Mouse (Mus musculus): ENCODE measurements around the gene Cdc42bpg. TPM values are rescaled to one million over a fixed set of nuclear protein-coding genes. Genes with fewer than 3 reads are reported as not detected.
"Not testable (repeated sequence)": the region's sequence is repeated elsewhere in the genome, so short reads cannot be mapped to it uniquely, and the experiment has no call there.

Gene Cdc42bpg
- total RNA-seq, 4 experiments from 2014 or later: 5.4 to 7.4 (median 5.5) TPM

DNA sequence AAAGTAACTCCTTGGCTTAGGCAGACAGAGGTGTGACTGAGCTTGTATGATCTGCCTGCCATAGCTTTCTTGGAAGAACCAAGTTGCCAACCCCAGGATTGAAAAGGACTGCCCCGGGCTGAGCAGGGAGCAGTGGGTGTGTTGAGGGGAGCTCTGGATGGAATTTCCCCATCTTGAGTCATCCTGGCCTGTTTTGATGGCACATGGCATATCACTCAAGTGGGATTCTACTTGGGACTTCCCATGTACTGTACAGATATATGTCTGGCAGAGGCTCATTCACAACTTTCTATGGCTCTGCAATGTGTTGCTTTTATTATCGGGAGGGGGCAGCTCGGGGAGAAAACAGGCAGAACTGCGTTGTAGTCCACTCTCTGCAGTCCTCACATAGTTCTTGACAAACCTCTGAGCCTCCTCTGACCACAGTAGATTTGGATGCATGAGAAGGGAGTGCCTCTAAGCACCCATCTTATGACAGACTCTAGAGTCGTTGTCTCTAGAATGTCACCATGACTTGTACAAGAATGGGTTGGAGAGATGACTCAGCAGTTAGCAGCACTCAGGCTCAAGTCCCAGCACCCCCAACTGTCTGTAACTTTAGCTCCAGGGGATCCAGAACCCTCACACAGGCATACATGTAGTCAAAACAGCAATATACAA, 9.6 kb upstream of the Cdc42bpg start:
- no peak for DNase-seq (ENCODE audit: low spot score in 2 of 2)

DNA sequence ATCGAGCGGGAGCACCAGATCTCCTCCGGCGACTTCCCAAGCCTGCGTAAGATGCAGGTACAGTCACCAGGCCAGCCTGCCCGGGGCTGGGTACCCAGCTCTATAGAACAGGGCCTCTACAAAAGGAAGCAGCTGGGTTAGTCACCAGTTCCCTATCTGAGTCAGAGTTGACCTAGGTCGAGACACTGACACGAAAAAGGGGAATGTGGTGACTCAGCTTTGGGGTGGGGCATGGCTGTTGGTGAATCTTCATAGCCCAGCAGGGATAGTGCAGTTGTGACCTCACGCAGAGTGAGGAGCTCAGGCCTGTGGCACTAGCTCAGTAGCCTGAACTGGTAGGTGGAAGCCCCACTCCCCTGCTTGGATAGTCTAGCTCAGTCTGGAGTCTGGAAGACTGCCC, 8.6 kb upstream of the Cdc42bpg start:
- DNase-seq (ENCODE audit: low spot score in 2 of 2): no peak

DNA sequence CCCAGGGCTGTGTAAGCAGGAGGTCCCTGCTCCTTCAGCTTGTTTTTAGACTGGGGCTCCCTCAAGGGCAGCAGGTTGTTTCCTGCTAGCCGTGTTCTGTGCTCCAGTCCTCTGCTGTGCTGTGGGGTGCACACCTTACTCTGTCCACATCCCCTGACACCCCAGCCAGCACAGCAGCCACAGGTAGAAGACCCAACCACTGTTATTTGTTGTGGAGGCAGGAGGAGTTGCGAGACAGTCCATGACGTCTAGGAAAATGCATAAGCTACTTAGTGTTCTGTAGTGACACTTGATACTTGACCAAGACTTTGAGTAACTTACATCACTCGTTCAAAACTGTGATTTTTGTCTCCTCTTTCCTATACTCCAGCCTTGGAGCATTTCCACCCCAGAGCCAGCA, 7.3 kb upstream of the Cdc42bpg start:
- no peak for DNase-seq (ENCODE audit: low spot score in 2 of 2)

DNA sequence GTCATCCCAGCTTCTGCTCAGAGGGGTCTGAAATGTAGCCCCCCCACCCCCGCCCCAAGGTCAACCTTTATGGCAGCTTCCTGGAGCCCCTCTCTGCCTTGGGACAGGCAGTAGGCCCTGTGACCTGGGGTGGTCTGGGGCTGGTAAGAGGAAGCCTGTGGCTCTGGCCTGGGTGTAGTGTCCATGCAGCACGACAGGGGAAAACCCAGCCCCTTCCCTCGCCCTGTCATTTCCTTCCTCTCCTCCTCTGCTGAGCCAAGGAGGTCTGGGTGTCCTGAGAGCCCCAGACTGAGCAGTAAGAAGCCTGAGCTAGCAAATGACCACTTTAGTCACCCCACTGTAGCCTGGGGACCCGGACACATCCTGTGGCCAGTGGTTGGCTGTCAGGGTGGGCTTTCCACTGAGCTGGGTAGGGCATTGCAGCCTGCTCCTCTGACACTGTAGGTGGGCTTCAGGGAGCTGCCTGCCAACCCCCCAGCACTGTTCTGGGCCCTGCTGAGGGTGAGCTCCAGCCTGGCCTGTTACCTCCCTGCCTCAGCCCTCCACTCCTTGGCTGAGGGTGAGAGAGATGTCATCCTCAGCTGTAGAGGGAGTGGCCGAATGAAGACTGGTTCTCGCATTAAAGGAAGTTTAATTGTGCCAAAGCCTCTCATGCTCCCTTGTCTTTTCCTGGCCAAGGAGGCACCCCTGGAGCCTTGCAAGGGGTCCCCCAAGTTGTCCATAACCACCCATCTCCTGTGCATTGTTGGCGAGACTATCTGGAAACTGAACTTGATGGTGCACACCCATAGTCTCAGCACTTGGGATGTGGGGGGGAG, 6.6 kb upstream of the Cdc42bpg start:
- no peak for DNase-seq (ENCODE audit: low spot score in 2 of 2)

DNA sequence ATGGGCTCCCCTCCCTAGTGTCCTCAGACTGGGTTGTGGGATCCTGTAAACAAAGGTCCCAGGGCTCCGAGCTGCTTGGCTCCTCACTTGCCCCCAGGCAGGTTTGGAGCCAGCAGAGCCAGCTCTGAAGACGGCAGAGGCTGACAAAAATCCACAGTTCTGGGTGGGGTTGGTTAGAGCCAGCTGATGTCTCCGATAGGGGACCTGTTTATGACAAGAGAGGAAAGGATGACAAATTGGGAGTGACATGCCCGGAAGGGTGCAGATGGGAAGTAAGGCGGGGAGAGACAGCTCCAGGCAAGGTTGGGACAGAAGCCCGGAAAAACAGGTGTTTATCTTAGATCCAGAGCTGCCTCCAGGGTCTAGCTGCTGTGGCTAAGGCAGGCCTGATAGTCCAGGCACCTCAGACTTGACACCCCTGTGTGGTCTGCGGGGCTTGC, 5.8 kb upstream of the Cdc42bpg start:
- DNase-seq (ENCODE audit: low spot score in 2 of 2): no peak

DNA sequence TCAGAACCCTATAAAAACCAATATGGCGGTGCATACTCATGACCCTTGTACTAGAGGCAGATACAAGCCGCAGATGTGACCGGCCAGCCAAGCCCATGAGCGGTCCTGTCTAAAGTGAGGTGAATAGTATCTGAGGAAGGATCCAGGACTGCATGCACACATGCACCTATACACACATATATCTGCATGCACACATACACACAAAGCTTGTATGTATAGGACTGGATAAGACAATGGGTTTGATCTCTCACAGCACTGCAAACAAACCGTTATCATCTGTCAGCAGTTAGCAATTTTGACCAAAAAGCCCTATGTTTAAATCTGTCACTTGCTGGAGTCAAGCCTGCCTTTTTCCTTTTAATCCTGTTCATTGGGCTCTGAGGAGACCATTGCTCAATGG, 4.1 kb upstream of the Cdc42bpg start:
- DNase-seq (ENCODE audit: low spot score in 2 of 2): no peak

DNA sequence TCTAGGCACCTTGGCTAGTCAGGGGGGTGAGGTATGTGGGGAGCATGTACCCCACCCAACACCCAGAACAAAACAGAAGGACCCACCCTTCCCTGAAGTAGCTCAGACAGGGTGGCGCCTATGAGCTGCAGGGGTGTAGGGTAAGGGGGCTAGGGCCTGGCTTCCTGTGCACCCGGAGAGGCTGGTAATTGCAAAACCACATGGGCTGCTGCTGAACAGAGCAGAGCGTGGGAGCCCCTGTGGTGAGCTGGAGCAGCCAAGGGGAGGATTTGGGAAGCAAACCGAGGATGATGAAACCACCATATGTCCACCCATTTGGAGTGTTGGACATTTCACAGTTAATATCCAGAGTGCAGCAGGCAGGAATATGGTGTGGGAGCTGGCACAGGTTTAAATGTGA, 3.7 kb upstream of the Cdc42bpg start:
- DNase-seq (ENCODE audit: low spot score in 2 of 2): no peak

DNA sequence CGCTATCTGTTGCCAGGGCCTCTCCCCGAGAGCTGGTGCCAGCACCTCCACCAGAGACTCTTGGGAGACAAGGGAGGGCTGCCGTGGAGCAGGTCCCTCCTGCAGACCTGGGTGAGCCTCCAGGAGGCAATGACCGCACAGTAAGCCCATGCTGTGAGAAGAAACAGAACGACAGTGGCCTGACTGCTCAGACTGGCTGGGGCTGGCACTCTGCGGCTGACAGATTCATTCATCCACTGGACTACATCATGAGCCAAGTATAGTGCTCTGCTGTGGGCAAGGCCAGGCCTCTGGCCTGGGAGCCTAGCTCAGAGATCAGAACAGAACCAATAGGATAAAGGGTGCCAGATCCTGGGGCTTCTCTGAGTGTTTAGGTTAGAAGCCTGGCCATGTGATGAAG, 2.4 kb upstream of the Cdc42bpg start:
- DNase-seq (ENCODE audit: low spot score in 2 of 2): no peak

DNA sequence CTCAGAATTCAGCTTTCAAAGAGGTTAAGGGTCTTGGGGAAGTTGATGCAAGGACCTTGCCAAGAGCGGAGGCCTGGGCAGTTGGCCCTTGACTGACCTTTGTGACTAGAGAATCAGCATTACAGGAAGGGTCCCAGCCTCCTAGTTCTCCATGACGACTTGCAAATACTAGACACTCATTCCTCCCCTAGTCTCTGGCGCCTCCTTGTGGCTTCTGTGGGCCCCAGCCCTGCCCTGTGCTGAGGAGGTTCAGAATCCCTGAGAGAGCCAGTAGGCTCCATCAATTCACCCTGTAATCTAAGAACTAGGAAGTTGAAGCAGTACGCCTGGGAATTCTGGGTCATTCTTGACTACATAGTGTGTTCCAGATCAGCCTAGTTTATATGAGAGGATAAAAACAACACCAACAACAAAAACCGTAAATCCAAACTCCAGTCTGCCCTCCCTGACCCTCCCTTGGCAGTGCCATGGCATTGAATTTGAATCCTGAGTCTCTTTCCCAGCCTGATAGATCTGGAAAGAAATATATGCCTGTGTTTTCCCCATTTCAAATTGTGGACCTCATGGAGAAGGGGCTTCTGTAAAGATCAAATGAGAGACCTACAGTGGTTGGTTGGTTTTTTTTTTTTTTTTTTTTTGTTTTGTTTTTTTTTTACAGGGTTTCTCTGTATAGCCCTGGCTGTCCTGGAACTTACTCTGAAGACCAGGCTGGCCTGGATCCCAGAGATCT, 1.3 kb upstream of the Cdc42bpg start:
- DNase-seq (ENCODE audit: low spot score in 2 of 2): peak; percentile 50 to 61

DNA sequence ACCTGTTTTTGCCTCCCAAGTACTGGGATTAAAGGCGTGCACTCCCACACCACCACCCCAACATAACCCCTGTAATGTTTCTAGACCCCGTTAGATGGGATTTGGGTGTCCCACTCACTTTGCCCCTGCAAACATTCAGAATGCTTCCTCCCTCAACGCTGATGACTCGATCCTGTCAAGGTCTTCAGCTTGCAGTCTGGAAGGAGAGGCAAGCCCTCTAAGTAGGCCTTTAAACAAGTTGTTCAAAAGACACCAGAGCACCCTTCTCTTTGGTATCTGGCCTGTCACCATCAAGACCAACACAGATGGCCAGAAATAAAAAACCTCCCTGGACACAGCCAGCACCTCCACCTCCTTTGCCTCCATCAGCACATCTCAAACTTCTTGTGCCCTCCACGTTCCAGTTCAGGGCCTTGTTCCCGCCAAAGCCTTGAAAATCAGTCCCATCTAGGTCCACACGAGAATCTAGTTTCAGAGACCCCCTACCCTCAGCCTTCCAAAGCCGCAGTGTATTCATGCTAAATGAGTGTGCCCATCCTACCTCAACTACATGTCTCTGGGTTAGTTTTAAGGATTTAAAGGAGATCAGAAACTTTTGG, 640 bp upstream of the Cdc42bpg start:
- no peak for DNase-seq (ENCODE audit: low spot score in 2 of 2)

DNA sequence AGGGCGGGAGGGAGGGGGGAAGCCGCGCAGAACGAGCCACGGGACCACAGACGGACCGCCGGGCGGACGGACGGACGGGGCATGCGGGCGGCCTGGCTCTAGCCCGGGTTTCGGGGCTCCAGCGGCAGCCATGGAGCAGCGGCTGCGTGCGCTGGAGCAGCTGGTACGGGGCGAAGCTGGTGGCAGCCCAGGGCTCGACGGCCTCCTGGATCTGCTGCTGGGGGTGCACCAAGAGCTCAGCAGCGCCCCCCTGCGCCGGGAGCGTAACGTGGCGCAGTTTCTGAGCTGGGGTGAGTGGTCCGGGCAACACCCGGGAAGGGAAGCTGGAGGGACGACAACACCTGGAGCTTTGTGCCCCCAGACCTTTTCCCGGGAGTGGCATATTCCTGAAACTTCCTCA, 330 bp downstream of the Cdc42bpg start:
- no peak for DNase-seq (ENCODE audit: low spot score in 2 of 2)

DNA sequence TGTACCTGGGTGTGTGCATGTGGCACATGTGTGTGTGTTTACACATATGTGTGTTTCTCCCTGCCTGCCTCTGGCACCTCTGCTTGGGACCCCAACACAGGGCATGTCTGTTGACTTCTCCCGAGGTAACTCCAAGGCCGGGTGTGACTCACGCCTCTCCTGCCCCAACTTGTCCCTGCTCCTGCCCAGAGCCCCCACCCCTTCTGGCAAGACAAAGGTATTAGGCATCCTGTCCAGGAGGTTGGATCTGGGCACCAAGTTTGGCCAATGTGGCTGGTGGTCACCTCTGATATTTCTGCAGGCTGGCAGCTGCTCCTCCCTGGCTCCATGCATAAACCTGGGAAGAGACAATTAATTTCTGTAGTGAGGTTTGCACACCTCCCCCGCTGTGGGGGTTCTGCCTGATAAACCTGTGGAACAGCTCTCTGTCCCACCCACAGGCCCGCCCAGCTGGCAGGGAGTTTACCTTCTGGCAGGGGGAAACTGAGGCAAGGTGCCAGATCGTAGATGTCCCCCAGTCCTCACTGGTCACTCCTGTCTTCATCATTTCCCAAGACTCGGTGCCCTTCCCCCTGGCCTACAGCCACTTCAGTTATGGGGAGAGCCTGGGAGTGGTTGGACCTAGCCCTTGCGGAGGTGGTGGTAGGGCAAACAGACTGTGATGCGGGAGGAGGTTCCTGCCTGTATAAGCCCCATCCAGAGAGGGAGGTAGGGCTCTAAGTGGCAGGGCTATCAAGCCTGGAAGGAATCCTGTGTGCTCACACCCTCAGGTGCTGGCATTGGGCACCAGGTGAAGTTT, 1.7 kb downstream of the Cdc42bpg start:
- no peak for DNase-seq (ENCODE audit: low spot score in 2 of 2)

DNA sequence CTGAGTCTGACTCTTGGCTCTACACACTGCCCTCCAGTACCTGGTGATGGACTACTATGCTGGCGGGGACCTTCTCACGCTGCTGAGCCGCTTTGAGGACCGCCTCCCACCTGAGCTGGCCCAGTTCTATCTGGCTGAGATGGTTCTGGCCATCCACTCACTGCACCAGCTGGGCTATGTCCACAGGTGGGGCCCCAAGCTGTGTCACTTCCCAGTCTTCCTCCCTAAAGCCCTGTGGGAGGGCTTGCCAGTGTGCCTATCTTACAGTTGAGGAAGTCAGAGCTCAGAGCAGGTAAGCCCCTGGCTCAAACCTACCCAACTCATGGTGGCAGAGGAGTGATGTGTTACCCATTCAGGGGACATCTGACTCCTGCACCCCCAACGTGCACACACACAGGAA, 3.9 kb downstream of the Cdc42bpg start:
- no peak for DNase-seq (ENCODE audit: low spot score in 2 of 2)

DNA sequence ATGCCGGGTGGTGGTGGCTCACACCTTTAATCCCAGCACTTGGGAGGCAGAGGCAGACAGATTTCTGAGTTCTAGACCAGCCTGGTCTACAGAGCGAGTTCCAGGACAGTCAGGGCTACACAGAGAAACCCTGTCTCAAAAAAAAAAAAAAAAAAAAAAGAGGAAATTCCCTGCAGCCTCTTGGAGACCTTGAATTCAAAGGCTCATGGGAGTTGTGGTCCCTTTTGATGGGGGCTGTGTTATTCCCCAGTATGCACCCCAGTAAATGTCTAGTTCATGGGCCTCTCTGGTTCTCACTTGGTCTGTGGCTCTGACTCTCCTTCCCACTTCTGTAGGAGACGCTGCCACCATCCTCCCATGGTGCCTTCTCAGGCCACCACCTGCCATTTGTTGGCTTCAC, 5.5 kb downstream of the Cdc42bpg start:
- DNase-seq (ENCODE audit: low spot score in 2 of 2): not testable (repeated sequence)

DNA sequence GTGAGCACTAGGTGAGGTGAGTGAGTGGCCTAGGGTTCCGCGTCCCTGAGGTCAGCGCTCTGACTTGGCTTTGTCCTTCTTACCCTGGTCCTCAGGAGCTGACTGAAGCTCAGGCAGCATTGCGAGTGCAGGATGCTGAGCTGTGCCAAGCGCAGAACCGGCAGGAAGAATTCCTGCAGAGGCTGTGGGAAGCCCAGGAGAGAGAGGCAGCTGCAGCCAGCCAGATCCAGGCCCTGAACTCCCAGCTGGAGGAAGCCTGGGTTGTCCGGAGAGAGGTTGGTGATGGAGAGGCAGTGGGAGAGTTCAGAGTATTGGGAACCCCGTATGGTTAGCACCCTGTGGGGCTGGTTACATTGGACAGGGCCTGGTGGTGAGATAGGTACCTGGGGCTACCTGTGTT, 7.5 kb downstream of the Cdc42bpg start:
- no peak for DNase-seq (ENCODE audit: low spot score in 2 of 2)

DNA sequence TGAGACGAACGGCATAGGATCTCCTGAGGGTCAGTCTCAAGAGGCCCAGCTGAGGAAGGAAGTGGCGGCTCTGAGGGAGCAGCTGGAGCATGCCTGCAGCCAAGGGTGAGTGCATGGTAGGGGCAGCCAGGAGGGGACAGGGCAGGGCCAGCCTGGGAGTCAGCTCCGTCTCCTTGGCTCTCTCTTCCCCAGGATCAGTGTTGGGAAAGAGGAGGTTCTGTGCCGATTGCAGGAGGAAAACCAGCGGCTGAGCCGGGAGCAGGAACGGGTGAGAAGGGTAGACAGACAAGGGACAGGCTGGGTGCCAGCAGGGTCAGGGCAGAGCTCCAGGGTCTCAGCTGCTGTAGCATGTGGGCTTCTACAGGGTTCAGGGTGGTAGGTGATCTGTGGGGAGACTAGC, 8.3 kb downstream of the Cdc42bpg start:
- DNase-seq (ENCODE audit: low spot score in 2 of 2): no peak

DNA sequence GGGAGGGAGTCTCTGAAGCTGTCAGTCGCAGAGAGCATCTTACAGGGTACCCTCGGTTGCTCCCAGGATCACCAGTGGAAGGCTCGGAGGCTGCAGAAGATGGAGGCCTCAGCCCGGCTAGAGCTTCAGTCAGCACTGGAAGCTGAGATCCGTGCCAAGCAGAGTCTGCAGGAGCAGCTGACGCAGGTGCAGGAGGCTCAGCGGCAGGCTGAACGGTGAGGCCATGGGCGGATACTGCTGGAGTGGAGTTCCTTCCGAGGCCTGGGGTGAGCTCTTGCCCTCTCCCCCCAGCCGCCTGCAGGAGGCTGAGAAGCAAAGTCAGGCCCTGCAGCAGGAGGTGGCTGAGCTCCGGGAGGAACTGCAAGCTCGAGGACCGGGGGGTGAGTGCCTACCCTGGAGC, 9.3 kb downstream of the Cdc42bpg start:
- no peak for DNase-seq (ENCODE audit: low spot score in 2 of 2)

DNA sequence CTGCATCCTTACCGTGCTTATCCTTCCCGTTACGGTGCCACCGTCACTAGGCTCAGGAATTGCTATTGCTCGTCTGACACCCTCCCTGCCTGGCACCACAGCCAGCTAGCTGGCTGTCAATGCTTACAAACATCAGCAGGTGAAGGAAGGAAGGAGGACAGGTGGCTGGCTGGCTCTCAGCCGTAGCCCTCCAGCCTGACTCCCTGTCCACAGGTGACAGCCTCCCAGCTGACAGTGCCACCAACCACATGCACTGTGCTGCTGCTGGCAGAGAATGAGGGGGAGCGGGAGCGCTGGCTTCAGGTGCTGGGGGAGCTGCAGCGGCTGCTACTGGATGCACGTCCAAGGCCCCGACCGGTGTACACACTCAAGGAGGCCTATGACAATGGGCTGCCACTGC, 11.9 kb downstream of the Cdc42bpg start:
- DNase-seq (ENCODE audit: low spot score in 2 of 2): no peak

DNA sequence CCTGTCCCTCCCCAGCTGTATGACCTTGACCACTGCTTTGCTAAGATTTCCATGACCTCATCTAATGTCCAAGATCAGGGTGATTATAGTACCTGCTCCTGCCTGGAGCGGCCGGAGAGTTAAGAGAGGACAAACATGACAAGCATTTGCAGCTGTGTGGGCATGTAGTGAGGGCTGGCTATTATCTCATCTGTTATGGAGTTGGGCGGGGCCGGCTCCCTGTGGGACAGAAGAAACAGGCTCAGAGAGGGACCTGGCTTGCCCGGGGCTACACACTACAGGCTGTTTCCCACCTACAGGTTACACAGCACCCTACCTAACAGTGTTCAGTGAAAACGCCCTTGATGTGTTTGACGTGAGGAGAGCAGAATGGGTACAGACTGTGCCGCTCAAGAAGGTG, 15.1 kb downstream of the Cdc42bpg start:
- no peak for DNase-seq (ENCODE audit: low spot score in 2 of 2)

DNA sequence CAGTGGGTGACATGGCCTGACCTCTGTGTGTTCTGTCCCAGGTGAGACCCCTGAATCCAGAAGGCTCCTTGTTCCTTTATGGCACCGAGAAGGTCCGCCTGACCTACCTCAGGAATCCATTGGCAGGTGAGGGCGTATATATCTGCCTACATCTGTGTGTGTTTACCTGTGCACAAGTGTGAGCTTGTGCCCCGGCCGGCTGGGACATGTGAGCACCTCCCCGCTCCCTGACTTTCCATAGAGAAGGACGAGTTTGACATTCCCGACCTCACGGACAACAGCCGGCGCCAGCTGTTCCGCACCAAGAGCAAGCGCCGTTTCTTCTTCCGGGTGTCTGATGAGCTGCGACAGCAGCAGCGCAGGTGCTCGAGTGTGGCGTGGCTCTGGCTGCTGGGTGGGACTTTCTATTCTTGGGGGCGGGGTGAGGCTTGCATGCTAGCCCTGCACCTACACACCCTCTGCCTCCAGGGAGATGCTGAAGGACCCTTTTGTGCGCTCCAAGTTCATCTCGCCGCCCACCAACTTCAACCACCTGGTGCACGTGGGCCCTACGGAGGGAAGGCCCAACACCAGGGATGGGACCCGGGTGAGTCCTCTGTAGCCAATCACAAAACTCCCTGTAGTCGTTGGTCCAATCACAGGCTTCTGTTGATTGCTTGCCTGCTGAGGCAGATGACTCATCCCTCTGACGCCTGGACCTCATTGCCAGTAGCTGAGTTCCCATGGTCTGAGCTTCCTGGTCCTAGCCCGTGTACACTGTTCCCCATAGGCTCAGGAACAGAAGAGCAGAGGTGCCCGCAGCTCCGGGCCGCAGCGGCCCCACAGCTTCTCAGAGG, 15.7 kb downstream of the Cdc42bpg start:
- DNase-seq (ENCODE audit: low spot score in 2 of 2): no peak

Data from left cerebral cortex, adult 8-10 months (tissue).